Comparison of ENCODE assay signal across 8 mouse cellular contexts in the genomic region with DNA sequence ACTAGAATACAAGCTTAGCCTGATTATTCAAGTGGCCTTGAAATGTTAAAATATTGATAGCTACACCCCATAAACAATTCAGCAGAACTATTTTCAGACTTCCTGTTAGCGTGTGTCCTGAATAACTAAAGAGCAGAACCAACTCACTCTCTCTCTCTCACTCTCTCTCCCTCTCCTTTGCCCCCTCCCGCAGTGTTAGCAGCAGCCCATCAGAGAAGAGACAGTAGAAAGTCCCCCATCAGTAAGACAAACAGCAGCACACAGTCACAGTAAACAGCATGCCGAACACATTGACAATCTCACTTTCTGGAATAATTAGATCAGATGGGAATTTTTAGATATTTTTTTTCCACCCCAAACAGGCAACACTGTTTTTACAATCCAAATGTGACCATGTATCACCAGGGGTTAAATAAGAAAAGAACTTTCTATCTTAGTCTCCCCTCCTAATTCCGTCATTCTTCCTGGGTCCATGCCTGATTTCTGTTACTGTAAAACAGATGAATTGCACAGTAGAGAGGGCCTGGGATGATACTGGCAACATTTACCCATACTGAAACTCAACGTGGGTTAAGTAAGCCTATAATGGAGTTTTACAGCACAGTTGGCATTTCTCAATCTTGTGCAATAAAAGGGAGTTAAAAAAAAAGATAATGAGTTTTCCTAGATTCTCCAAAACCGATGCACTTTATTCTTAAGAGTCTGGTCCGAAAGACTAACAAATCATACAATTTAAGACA. TPM values are rescaled to one million over a fixed set of nuclear protein-coding genes. Genes with fewer than 3 reads are reported as not detected.
DNase-seq lines count a peak whose midpoint lies in the region; ATAC-seq and TF ChIP-seq lines count a peak whose summit lies in the region.

No protein-coding gene starts in this region.

- dilution Hi-C loops in CH12.LX (cut with MboI; ENCODE audit: extremely low pct_ligation_motif_present, extremely low pct_unique_long_range_greater_than_20kb, low sequenced_read_pairs): no loop called here

- peaks cover 48% of the 10 kb centered on the region for H3K79me2 ChIP-seq in CH12.LX (replicated peaks; ENCODE audit: control insufficient read depth, extremely low read depth, insufficient read depth, poor library complexity, severe bottlenecking)

- peaks cover 4% of the 10 kb centered on the region; the same call in 1 of the 2 replicates for H3K27me3 ChIP-seq in erythroblast, embryonic 14.5 days (ENCODE audit: control insufficient read depth)
- no peaks in the 10 kb centered on the region for H3K27me3 ChIP-seq in CH12.LX (replicated peaks)
- H3K27me3 ChIP-seq in limb, embryonic 15.5 days: no peaks in the 10 kb centered on the region
- no peaks in the 10 kb centered on the region for H3K27me3 ChIP-seq in splenic B cell, adult 2 months (ENCODE audit: control insufficient read depth, insufficient read depth, low read length, poor library complexity, severe bottlenecking)

- 0 out of 2 replicates have a peak overlapping the region, but pooled peaks have one; percentile 36 for H3K27ac ChIP-seq in CH12.LX (ENCODE audit: insufficient read depth, low read depth)
- H3K27ac ChIP-seq in limb, embryonic 15.5 days: no peak overlapping the region

- H3K9me3 ChIP-seq in erythroblast, embryonic 14.5 days (ENCODE audit: control insufficient read depth, low read length): no peaks in the 10 kb centered on the region
- H3K9me3 ChIP-seq in CH12.LX (replicated peaks; ENCODE audit: low read length): peaks cover under 1% of the 10 kb centered on the region
- H3K9me3 ChIP-seq in limb, embryonic 15.5 days: no peaks in the 10 kb centered on the region

- in situ Hi-C loops in CH12.LX (cut with MboI; ENCODE audit: low pct_ligation_motif_present, low pct_unique_long_range_greater_than_20kb, low sequenced_read_pairs): no loop called here

- H3K4me2 ChIP-seq in CH12.LX (ENCODE audit: insufficient read depth, low read depth, poor library complexity, severe bottlenecking): peak overlapping the region; percentile 98
- peak overlapping the region; percentile 94 for H3K4me2 ChIP-seq in limb, embryonic 15.5 days

- 36% methylated on average over 7 of the region's 7 CpGs for WGBS in limb, embryonic 15.5 days

- no peak for TF ChIP-seq CTCF in CH12.LX (conservative IDR thresholded peaks at IDR 0.05 in 1 of 2, IDR thresholded peaks at IDR 0.05 in 1 of 2; ENCODE audit: low read depth in 2 of 2, low read length in 2 of 2)

- no peak for TF ChIP-seq RAD21 in CH12.LX (IDR thresholded peaks at IDR 0.05; ENCODE audit: low read depth, low read length)

- ATAC-seq in erythroblast, adult 5-6 weeks (replicated peaks; ENCODE audit: low FRiP score, poor library complexity, severe bottlenecking): no peak
- ATAC-seq in limb, embryonic 15.5 days (ENCODE audit: insufficient number of reproducible peaks, low FRiP score, low TSS enrichment, low read depth): no peak

- H3K4me1 ChIP-seq in erythroblast, embryonic 14.5 days (ENCODE audit: control insufficient read depth): peaks cover 33% of the 10 kb centered on the region
- peaks cover 0 to 25% of the 10 kb centered on the region in 2 experiments; a peak in 2 of 4 replicates for H3K4me1 ChIP-seq in CH12.LX (ENCODE audit: control insufficient read depth in 1 of 2, insufficient read depth in 2 of 2)
- peaks cover 7% of the 10 kb centered on the region; the same call in 1 of the 2 replicates for H3K4me1 ChIP-seq in limb, embryonic 15.5 days

- peaks cover 6% of the 10 kb centered on the region for H3K36me3 ChIP-seq in erythroblast, embryonic 14.5 days (ENCODE audit: control insufficient read depth)
- peaks cover 6 to 8% of the 10 kb centered on the region in 2 experiments for H3K36me3 ChIP-seq in CH12.LX (replicated peaks in 1 of 2; ENCODE audit: control insufficient read depth in 1 of 2, insufficient read depth in 1 of 2, low read length in 1 of 2)
- peaks cover 5% of the 10 kb centered on the region; the same call in 1 of the 2 replicates for H3K36me3 ChIP-seq in limb, embryonic 15.5 days
- H3K36me3 ChIP-seq in splenic B cell, adult 2 months (ENCODE audit: control insufficient read depth, insufficient read depth, low read length, poor library complexity, severe bottlenecking): no peaks in the 10 kb centered on the region

- TF ChIP-seq EP300 in CH12.LX (IDR thresholded peaks at IDR 0.05; ENCODE audit: low read length): no peak

- no peak for TF ChIP-seq POLR2A in CH12.LX (IDR thresholded peaks at IDR 0.05; ENCODE audit: low read depth, low read length)

- H3K4me3 ChIP-seq in erythroblast, embryonic 14.5 days (replicated peaks): peak overlapping the region; percentile 73
- peak overlapping the region; percentile 61 to 69 (median 63) for H3K4me3 ChIP-seq in CH12.LX (replicated peaks in 1 of 3; ENCODE audit: low read depth in 2 of 3, low read length in 2 of 3, poor library complexity in 1 of 3)
- H3K4me3 ChIP-seq in limb, embryonic 15.5 days: peak overlapping the region; percentile 83

- peak overlapping the region; percentile 82 for H3K9ac ChIP-seq in CH12.LX (ENCODE audit: insufficient read depth, low read depth)
- H3K9ac ChIP-seq in limb, embryonic 15.5 days: no peak overlapping the region

- DNase-seq in CH12.LX (ENCODE audit: extremely low read depth): peak; percentile 51
- DNase-seq in heart, adult 8-10 months (ENCODE audit: low spot score): peak; percentile 26
- DNase-seq in splenic B cell, adult 2 months (ENCODE audit: low read depth, low spot score): peak; percentile 13
- no peak for DNase-seq in yolk sac, embryonic 10.5 days (ENCODE audit: low spot score)
- no peak for DNase-seq in right cerebral cortex, postnatal 4 days

TF ChIP-seq in CH12.LX, 34 proteins besides CTCF, POLR2A, EP300 and RAD21:
- TF ChIP-seq TBP (conservative IDR thresholded peaks at IDR 0.05; ENCODE audit: low read depth, low read length) (peak; percentile 64), SIN3A (IDR thresholded peaks at IDR 0.05; ENCODE audit: low read length) (no peak), ELF1 (IDR thresholded peaks at IDR 0.05; ENCODE audit: low read depth, low read length) (0 out of 2 replicates have a peak, but pooled peaks have one; percentile 28), MXI1 (IDR thresholded peaks at IDR 0.05; ENCODE audit: low read depth, low read length) (0 out of 2 replicates have a peak, but pooled peaks have one; percentile 9), TCF12 (IDR thresholded peaks at IDR 0.05; ENCODE audit: low read depth, low read length) (no peak), CHD1 (IDR thresholded peaks at IDR 0.05; ENCODE audit: low read depth, low read length) (peak; percentile 58; the same call in 1 of the 2 replicates), MAZ (IDR thresholded peaks at IDR 0.05; ENCODE audit: low read depth, low read length) (peak; percentile 80; the same call in 1 of the 2 replicates)

RNA-seq across cellular contexts. Expression of gene Sgpp1, which starts 2.0 kb away (rescaled TPM):
- 0.42 and 0.55 TPM in 2 replicates for polyA plus RNA-seq in erythroblast, embryonic 14.5 days (2012)
- 44.0 and 44.1 TPM in 2 replicates for total RNA-seq in erythroblast, adult 5-6 weeks (2015; ENCODE audit: low replicate concordance)
- 26.3 and 31.6 TPM in 2 replicates for total RNA-seq in erythroblast, adult 5-6 weeks (2017; ENCODE audit: low replicate concordance)
- 17.3 and 20.5 TPM in 2 replicates for total RNA-seq in CH12.LX (2012; rRNA removed)
- 43.9 and 45.0 TPM in 2 replicates for total RNA-seq in CH12.LX (2014; rRNA removed)
- polyA plus RNA-seq in CH12.LX (2012; ENCODE audit: insufficient read length, low read depth): 17.5 and 23.6 TPM in 2 replicates
- total RNA-seq in heart, adult 8-10 months (2022): 10 to 100 TPM; 19.8 to 22.4 (median 21.7) TPM
- polyA plus RNA-seq in limb, embryonic 15.5 days (2015; fragmentation: Nextera tagmentation; extraction: Ambion mirVana): 36.2 and 40.7 TPM in 2 replicates

Comparison
In these comparisons a context has a peak if more than half of its experiments do, and no peak if none do; other contexts are left out.
1. DNase-seq: peak in CH12.LX (single experiment), heart, adult 8-10 months (single experiment) and splenic B cell, adult 2 months (single experiment); none in yolk sac, embryonic 10.5 days (single experiment) and right cerebral cortex, postnatal 4 days (single experiment).
2. Peak in every context shown above with its lines, with median percentiles within 50 percentile points of each other: H3K4me3 ChIP-seq.